Mouse (Mus musculus): ENCODE measurements at regions not wholly inside any gene's neighbourhood (a gene's known extent, or its start where the extent isn't known, plus 50 kb on each side); places are given as distances from the start of the nearest gene placed in this dataset.
A peak's percentile ranks its signal among the peaks of the same experiment; 100 is the strongest.
"Not testable (repeated sequence)": the region's sequence is repeated elsewhere in the genome, so short reads cannot be mapped to it uniquely, and the experiment has no call there.

- Histone ChIP-seq H3K9me3 (ENCODE audit: low read length) (peaks cover 4% of the 10 kb centered on the region), H3K27me3 (ENCODE audit: insufficient read depth, low read length) (peaks cover 8% of the 10 kb centered on the region), H3K36me3 (ENCODE audit: insufficient read depth, low read length) (no peaks in the 10 kb centered on the region), H3K4me1 (ENCODE audit: insufficient read depth, low read length) (0 out of 2 replicates have a peak, but pooled peaks cover 9% of the 10 kb centered on the region), H3K27ac (ENCODE audit: low read length) (no peak overlapping the region), H3K4me2 (replicated peaks; ENCODE audit: low read depth, low read length) (peak overlapping the region; percentile 67), H3K9ac (replicated peaks; ENCODE audit: low read length) (no peak overlapping the region), H3K4me3 (ENCODE audit: low read length) (no peak overlapping the region)
- 82% methylated on average over 2 of the region's 2 CpGs for WGBS
- no peak for ATAC-seq (ENCODE audit: low FRiP score, low TSS enrichment)
Measured at GRCm38 (mm10) chr11:24306101-24306500, 228.2 kb downstream of the Bcl11a start.

GRCm38 (mm10) chr11:24307601-24308252, 229.9 kb downstream of the Bcl11a start:
- 62% methylated on average over 6 of the region's 6 CpGs for WGBS
- no peak for ATAC-seq (ENCODE audit: low FRiP score, low TSS enrichment)

GRCm38 (mm10) chr11:24308253-24308633, 230.4 kb downstream of the Bcl11a start:
- Histone ChIP-seq H3K4me2 (replicated peaks; ENCODE audit: low read depth, low read length) (no peak overlapping the region), H3K27me3 (ENCODE audit: insufficient read depth, low read length) (peaks cover 8% of the 10 kb centered on the region), H3K9ac (replicated peaks; ENCODE audit: low read length) (no peak overlapping the region), H3K4me1 (ENCODE audit: insufficient read depth, low read length) (0 out of 2 replicates have a peak, but pooled peaks cover 9% of the 10 kb centered on the region), H3K4me3 (ENCODE audit: low read length) (no peak overlapping the region), H3K36me3 (ENCODE audit: insufficient read depth, low read length) (no peaks in the 10 kb centered on the region), H3K9me3 (ENCODE audit: low read length) (peaks cover 4% of the 10 kb centered on the region), H3K27ac (ENCODE audit: low read length) (no peak overlapping the region)
- 25% methylated on average over 1 of the region's 1 CpGs for WGBS
- ATAC-seq (ENCODE audit: low FRiP score, low TSS enrichment): no peak

More at GRCm38 (mm10) chr11:24307601-24308252, 229.9 kb downstream of the Bcl11a start:
- no peak overlapping the region for H3K4me3 ChIP-seq (ENCODE audit: low read length)
- peaks cover 4% of the 10 kb centered on the region for H3K9me3 ChIP-seq (ENCODE audit: low read length)
- H3K36me3 ChIP-seq (ENCODE audit: insufficient read depth, low read length): no peaks in the 10 kb centered on the region
- H3K27ac ChIP-seq (ENCODE audit: low read length): no peak overlapping the region
- peaks cover 8% of the 10 kb centered on the region for H3K27me3 ChIP-seq (ENCODE audit: insufficient read depth, low read length)
- no peak overlapping the region for H3K9ac ChIP-seq (replicated peaks; ENCODE audit: low read length)
- no peak overlapping the region for H3K4me2 ChIP-seq (replicated peaks; ENCODE audit: low read depth, low read length)
- 0 out of 2 replicates have a peak, but pooled peaks cover 9% of the 10 kb centered on the region for H3K4me1 ChIP-seq (ENCODE audit: insufficient read depth, low read length)

GRCm38 (mm10) chr11:24314046-24314445, 236.2 kb downstream of the Bcl11a start:
- H3K4me3 ChIP-seq (ENCODE audit: low read length): no peak overlapping the region
- H3K4me1 ChIP-seq (ENCODE audit: insufficient read depth, low read length): no peaks in the 10 kb centered on the region
- no peak overlapping the region for H3K9ac ChIP-seq (replicated peaks; ENCODE audit: low read length)
- 78% methylated on average over 1 of the region's 1 CpGs for WGBS
- ATAC-seq (ENCODE audit: low FRiP score, low TSS enrichment): no peak
- H3K9me3 ChIP-seq (ENCODE audit: low read length): peaks cover 4% of the 10 kb centered on the region
- H3K27ac ChIP-seq (ENCODE audit: low read length): no peak overlapping the region
- H3K27me3 ChIP-seq (ENCODE audit: insufficient read depth, low read length): no peaks in the 10 kb centered on the region
- no peak overlapping the region for H3K4me2 ChIP-seq (replicated peaks; ENCODE audit: low read depth, low read length)
- no peaks in the 10 kb centered on the region for H3K36me3 ChIP-seq (ENCODE audit: insufficient read depth, low read length)

- H3K27me3 ChIP-seq (ENCODE audit: insufficient read depth, low read length): no peaks in the 10 kb centered on the region
- no peaks in the 10 kb centered on the region for H3K4me1 ChIP-seq (ENCODE audit: insufficient read depth, low read length)
- no peaks in the 10 kb centered on the region for H3K36me3 ChIP-seq (ENCODE audit: insufficient read depth, low read length)
- H3K4me3 ChIP-seq (ENCODE audit: low read length): no peak overlapping the region
- H3K9ac ChIP-seq (replicated peaks; ENCODE audit: low read length): no peak overlapping the region
- H3K4me2 ChIP-seq (replicated peaks; ENCODE audit: low read depth, low read length): no peak overlapping the region
- ATAC-seq (ENCODE audit: low FRiP score, low TSS enrichment): no peak
- H3K27ac ChIP-seq (ENCODE audit: low read length): no peak overlapping the region
- 74% methylated on average over 3 of the region's 3 CpGs for WGBS
- H3K9me3 ChIP-seq (ENCODE audit: low read length): no peaks in the 10 kb centered on the region
Measured at GRCm38 (mm10) chr11:24315582-24315981, 237.7 kb downstream of the Bcl11a start.

- H3K9ac ChIP-seq (replicated peaks; ENCODE audit: low read length): no peak overlapping the region
- ATAC-seq (ENCODE audit: low FRiP score, low TSS enrichment): no peak
- WGBS: 69% methylated on average over 4 of the region's 4 CpGs
- H3K9me3 ChIP-seq (ENCODE audit: low read length): no peaks in the 10 kb centered on the region
- H3K4me1 ChIP-seq (ENCODE audit: insufficient read depth, low read length): no peaks in the 10 kb centered on the region
- H3K4me2 ChIP-seq (replicated peaks; ENCODE audit: low read depth, low read length): no peak overlapping the region
- H3K27ac ChIP-seq (ENCODE audit: low read length): no peak overlapping the region
- H3K27me3 ChIP-seq (ENCODE audit: insufficient read depth, low read length): no peaks in the 10 kb centered on the region
- H3K36me3 ChIP-seq (ENCODE audit: insufficient read depth, low read length): no peaks in the 10 kb centered on the region
- H3K4me3 ChIP-seq (ENCODE audit: low read length): no peak overlapping the region
Measured at GRCm38 (mm10) chr11:24316198-24316597, 238.3 kb downstream of the Bcl11a start.

GRCm38 (mm10) chr11:24317989-24318735, 240.3 kb downstream of the Bcl11a start:
- no peaks in the 10 kb centered on the region for H3K9me3 ChIP-seq (ENCODE audit: low read length)
- H3K27ac ChIP-seq (ENCODE audit: low read length): no peak overlapping the region
- no peaks in the 10 kb centered on the region for H3K27me3 ChIP-seq (ENCODE audit: insufficient read depth, low read length)
- 65% methylated on average over 2 of the region's 2 CpGs for WGBS
- no peak overlapping the region for H3K4me2 ChIP-seq (replicated peaks; ENCODE audit: low read depth, low read length)
- H3K36me3 ChIP-seq (ENCODE audit: insufficient read depth, low read length): no peaks in the 10 kb centered on the region
- no peaks in the 10 kb centered on the region for H3K4me1 ChIP-seq (ENCODE audit: insufficient read depth, low read length)
- no peak for ATAC-seq (ENCODE audit: low FRiP score, low TSS enrichment)
- H3K4me3 ChIP-seq (ENCODE audit: low read length): no peak overlapping the region
- no peak overlapping the region for H3K9ac ChIP-seq (replicated peaks; ENCODE audit: low read length)

- no peaks in the 10 kb centered on the region for H3K36me3 ChIP-seq (ENCODE audit: insufficient read depth, low read length)
- no peaks in the 10 kb centered on the region for H3K27me3 ChIP-seq (ENCODE audit: insufficient read depth, low read length)
- 84% methylated on average over 3 of the region's 3 CpGs for WGBS
- no peak overlapping the region for H3K9ac ChIP-seq (replicated peaks; ENCODE audit: low read length)
- H3K4me1 ChIP-seq (ENCODE audit: insufficient read depth, low read length): no peaks in the 10 kb centered on the region
- H3K4me3 ChIP-seq (ENCODE audit: low read length): no peak overlapping the region
- no peak for ATAC-seq (ENCODE audit: low FRiP score, low TSS enrichment)
- H3K4me2 ChIP-seq (replicated peaks; ENCODE audit: low read depth, low read length): no peak overlapping the region
- no peak overlapping the region for H3K27ac ChIP-seq (ENCODE audit: low read length)
- H3K9me3 ChIP-seq (ENCODE audit: low read length): no peaks in the 10 kb centered on the region
Measured at GRCm38 (mm10) chr11:24319222-24319621, 241.4 kb downstream of the Bcl11a start.

- H3K4me3 ChIP-seq (ENCODE audit: low read length); H3K4me1 ChIP-seq (ENCODE audit: insufficient read depth, low read length); ATAC-seq (ENCODE audit: low FRiP score, low TSS enrichment); H3K9ac ChIP-seq (replicated peaks; ENCODE audit: low read length); H3K4me2 ChIP-seq (replicated peaks; ENCODE audit: low read depth, low read length); H3K27ac ChIP-seq (ENCODE audit: low read length); H3K27me3 ChIP-seq (ENCODE audit: insufficient read depth, low read length); H3K9me3 ChIP-seq (ENCODE audit: low read length); H3K36me3 ChIP-seq (ENCODE audit: insufficient read depth, low read length): not testable (repeated sequence)
- 89% methylated on average over 5 of the region's 5 CpGs for WGBS
Measured at GRCm38 (mm10) chr11:24322412-24322811, 244.6 kb downstream of the Bcl11a start.

GRCm38 (mm10) chr11:24328481-24328880, 250.6 kb downstream of the Bcl11a start:
- H3K27ac ChIP-seq (ENCODE audit: low read length): no peak overlapping the region
- no peaks in the 10 kb centered on the region for H3K4me1 ChIP-seq (ENCODE audit: insufficient read depth, low read length)
- H3K36me3 ChIP-seq (ENCODE audit: insufficient read depth, low read length): no peaks in the 10 kb centered on the region
- no peaks in the 10 kb centered on the region for H3K9me3 ChIP-seq (ENCODE audit: low read length)
- H3K27me3 ChIP-seq (ENCODE audit: insufficient read depth, low read length): no peaks in the 10 kb centered on the region
- no peak overlapping the region for H3K9ac ChIP-seq (replicated peaks; ENCODE audit: low read length)
- H3K4me2 ChIP-seq (replicated peaks; ENCODE audit: low read depth, low read length): no peak overlapping the region
- 54% methylated on average over 4 of the region's 4 CpGs for WGBS
- ATAC-seq (ENCODE audit: low FRiP score, low TSS enrichment): no peak
- no peak overlapping the region for H3K4me3 ChIP-seq (ENCODE audit: low read length)

Measured in kidney, embryonic 16.5 days (tissue).